Comparison of ENCODE assay signal across 27 mouse cellular contexts in the genomic region with DNA sequence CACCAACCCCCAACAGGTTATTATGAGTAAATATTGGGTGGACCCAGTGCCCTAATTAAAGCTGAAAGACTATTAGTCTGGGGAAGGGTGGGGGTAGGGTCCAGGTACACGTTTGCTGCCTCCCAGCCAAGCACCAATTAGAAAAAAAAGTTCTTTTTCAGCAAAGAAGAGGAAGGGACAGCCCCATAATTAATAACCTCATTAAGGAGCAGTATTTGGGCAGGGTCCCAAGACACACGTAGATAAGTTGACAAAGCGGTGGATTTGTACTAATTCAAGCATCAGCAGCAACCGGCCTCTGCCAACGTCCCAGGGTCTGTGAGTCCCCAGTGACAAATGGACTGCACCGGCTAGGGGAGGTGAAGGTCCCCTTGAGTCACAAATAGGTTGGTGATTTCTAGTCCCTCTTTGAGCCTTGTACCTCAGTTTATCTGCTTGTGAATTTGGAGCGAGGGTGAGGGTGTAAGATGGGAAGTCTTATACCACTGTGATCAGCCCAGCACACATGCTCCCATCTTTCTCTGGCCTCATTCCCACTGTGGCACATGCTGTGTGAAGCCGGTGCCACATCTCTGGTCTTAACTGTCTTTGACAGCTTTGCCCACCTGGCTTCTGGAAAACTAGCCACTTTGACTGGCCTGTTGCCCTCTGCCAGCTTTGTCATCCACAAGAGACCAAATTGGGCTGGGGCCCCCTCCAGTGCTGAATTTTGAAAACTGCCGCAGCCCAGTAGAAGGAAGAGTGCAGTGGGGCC.
"Had no signal": no experiment of that assay in that cellular context is flagged by ENCODE, and none has a peak within 500 bp of the region (broad histone marks: within the 10 kb centered on the region; RNA-seq: fewer than 3 reads in every experiment).

No protein-coding gene starts in this region.

- H3K4me1 ChIP-seq: kidney, embryonic 15.5 days; limb, embryonic 10.5 days; limb, embryonic 13.5 days; liver, embryonic 12.5 days; liver, embryonic 15.5 days; megakaryocyte, embryonic 14.5 days had no signal

- H3K4me3 ChIP-seq: kidney, embryonic 15.5 days; left cerebral cortex, adult 2 months; limb, embryonic 10.5 days; limb, embryonic 13.5 days; liver, embryonic 12.5 days; liver, embryonic 15.5 days; lung, embryonic 15.5 days; megakaryocyte, embryonic 14.5 days; midbrain, embryonic 10.5 days; midbrain, embryonic 13.5 days; myocyte; neural tube, embryonic 13.5 days had no signal

- H3K27ac ChIP-seq: kidney, embryonic 15.5 days; left cerebral cortex, adult 2 months; limb, embryonic 10.5 days; limb, embryonic 13.5 days; liver, embryonic 12.5 days; liver, embryonic 15.5 days; lung, embryonic 15.5 days; midbrain, embryonic 10.5 days; midbrain, embryonic 13.5 days; neural tube, embryonic 13.5 days; stomach, postnatal 0 days had no signal

- DNase-seq: kidney, postnatal 10 days; kidney, postnatal 36 days; layer of hippocampus, postnatal 36 days; liver; lung, adult 18-20 months; lung, postnatal 10 days; lung, postnatal 36 days; right cerebral cortex, adult 18-20 months; right cerebral cortex, postnatal 14 days; right cerebral cortex, postnatal 4 days; thymus, adult 2 months; thymus, postnatal 14 days; thymus, postnatal 4 days had no signal

- H3K9ac ChIP-seq: kidney, embryonic 15.5 days; limb, embryonic 13.5 days; liver, embryonic 12.5 days; liver, embryonic 15.5 days; lung, embryonic 15.5 days; midbrain, embryonic 13.5 days had no signal

- H3K4me2 ChIP-seq: kidney, embryonic 15.5 days; limb, embryonic 13.5 days; liver, embryonic 12.5 days; liver, embryonic 15.5 days; lung, embryonic 15.5 days; midbrain, embryonic 13.5 days; neural tube, embryonic 13.5 days had no signal

- H3K9me3 ChIP-seq: kidney, embryonic 15.5 days; limb, embryonic 10.5 days; limb, embryonic 13.5 days; liver, embryonic 12.5 days; liver, embryonic 15.5 days; lung, embryonic 15.5 days; megakaryocyte, embryonic 14.5 days; midbrain, embryonic 10.5 days; midbrain, embryonic 13.5 days; neural tube, embryonic 13.5 days had no signal

- H3K36me3 ChIP-seq: kidney, embryonic 15.5 days; limb, embryonic 10.5 days; limb, embryonic 13.5 days; liver, embryonic 12.5 days; liver, embryonic 15.5 days; lung, embryonic 15.5 days; midbrain, embryonic 10.5 days; midbrain, embryonic 13.5 days; neural tube, embryonic 13.5 days had no signal

- ATAC-seq: liver, embryonic 12.5 days; midbrain, embryonic 13.5 days; midbrain, embryonic 16.5 days had no signal

- H3K27me3 ChIP-seq: midbrain, embryonic 13.5 days; neural tube, embryonic 13.5 days had no signal
